8 mouse cellular contexts compared by ENCODE assay signal in genomic region chr2:164770279-164770678, GRCm38 (mm10). TPM values are rescaled to one million over a fixed set of nuclear protein-coding genes. Genes with fewer than 3 reads are reported as not detected.
DNase-seq lines count a peak whose midpoint lies in the region; ATAC-seq and TF ChIP-seq lines count a peak whose summit lies in the region.

No protein-coding gene starts in this region.

- 2% methylated on average over 15 of the region's 15 CpGs for WGBS in heart, embryonic 12.5 days
- WGBS in hindbrain, embryonic 13.5 days = 5% methylated on average over 15 of the region's 15 CpGs
- 6% methylated on average over 15 of the region's 15 CpGs for WGBS in midbrain, embryonic 12.5 days

- peaks cover 35% of the 10 kb centered on the region for H3K4me1 ChIP-seq in heart, embryonic 12.5 days (replicated peaks)
- H3K4me1 ChIP-seq in G1E (ENCODE audit: insufficient read depth, low read depth, low read length) = peaks cover 55% of the 10 kb centered on the region
- H3K4me1 ChIP-seq in hindbrain, embryonic 13.5 days (replicated peaks) = peaks cover 26% of the 10 kb centered on the region
- peaks cover 25% of the 10 kb centered on the region for H3K4me1 ChIP-seq in midbrain, embryonic 12.5 days

- H3K27me3 ChIP-seq in heart, embryonic 12.5 days (replicated peaks) = no peaks in the 10 kb centered on the region
- no peaks in the 10 kb centered on the region for H3K27me3 ChIP-seq in G1E (ENCODE audit: insufficient read depth, low read length)
- H3K27me3 ChIP-seq in hindbrain, embryonic 13.5 days = no peaks in the 10 kb centered on the region
- H3K27me3 ChIP-seq in midbrain, embryonic 12.5 days = no peaks in the 10 kb centered on the region

- peak overlapping the region; percentile 95 for H3K4me2 ChIP-seq in heart, embryonic 12.5 days
- H3K4me2 ChIP-seq in hindbrain, embryonic 13.5 days = peak overlapping the region; percentile 98
- H3K4me2 ChIP-seq in midbrain, embryonic 12.5 days (replicated peaks) = peak overlapping the region; percentile 94

- H3K4me3 ChIP-seq in heart, embryonic 12.5 days = peak overlapping the region; percentile 88
- peak overlapping the region; percentile 75 for H3K4me3 ChIP-seq in G1E (ENCODE audit: low read depth, low read length)
- H3K4me3 ChIP-seq in hindbrain, embryonic 13.5 days = peak overlapping the region; percentile 72
- H3K4me3 ChIP-seq in midbrain, embryonic 12.5 days = peak overlapping the region; percentile 94

- no peak for ATAC-seq in heart, embryonic 12.5 days (ENCODE audit: insufficient number of reproducible peaks, low FRiP score)
- no peak for ATAC-seq in G1E (ENCODE audit: extremely low read depth, insufficient number of reproducible peaks, low FRiP score, poor library complexity, severe bottlenecking)
- ATAC-seq in hindbrain, embryonic 13.5 days (ENCODE audit: low FRiP score) = no peak
- ATAC-seq in midbrain, embryonic 12.5 days (ENCODE audit: low FRiP score, low read depth) = no peak

- no peak for TF ChIP-seq CTCF in G1E (IDR thresholded peaks at IDR 0.05; ENCODE audit: low read depth, low read length)

- H3K9ac ChIP-seq in heart, embryonic 12.5 days = peak overlapping the region; percentile 85
- H3K9ac ChIP-seq in hindbrain, embryonic 13.5 days = peak overlapping the region; percentile 72
- peak overlapping the region; percentile 76 for H3K9ac ChIP-seq in midbrain, embryonic 12.5 days (replicated peaks)

- H3K27ac ChIP-seq in heart, embryonic 12.5 days (ENCODE audit: poor library complexity, severe bottlenecking) = peak overlapping the region; percentile 61
- H3K27ac ChIP-seq in hindbrain, embryonic 13.5 days = no peak overlapping the region
- H3K27ac ChIP-seq in midbrain, embryonic 12.5 days (replicated peaks) = 0 out of 2 replicates have a peak overlapping the region, but pooled peaks have one; percentile 30

- no peak for DNase-seq in heart, postnatal 14 days
- DNase-seq in G1E (ENCODE audit: low spot score) = peak; percentile 23
- DNase-seq in adrenal gland, adult 18-20 months (ENCODE audit: low spot score in 2 of 2) = no peak
- DNase-seq in urinary bladder, postnatal 10 days (ENCODE audit: low spot score) = no peak
- DNase-seq in cerebellum, adult 18-20 months = no peak

- peaks cover 55% of the 10 kb centered on the region for H3K36me3 ChIP-seq in heart, embryonic 12.5 days
- H3K36me3 ChIP-seq in G1E (replicated peaks) = peaks cover 66% of the 10 kb centered on the region
- peaks cover 32% of the 10 kb centered on the region for H3K36me3 ChIP-seq in hindbrain, embryonic 13.5 days
- H3K36me3 ChIP-seq in midbrain, embryonic 12.5 days = peaks cover 47% of the 10 kb centered on the region

- H3K9me3 ChIP-seq in heart, embryonic 12.5 days (replicated peaks) = no peaks in the 10 kb centered on the region
- no peaks in the 10 kb centered on the region for H3K9me3 ChIP-seq in G1E (replicated peaks)
- H3K9me3 ChIP-seq in hindbrain, embryonic 13.5 days = no peaks in the 10 kb centered on the region
- no peaks in the 10 kb centered on the region for H3K9me3 ChIP-seq in midbrain, embryonic 12.5 days

- intact Hi-C loops in heart, postnatal 14 days (cut with DNase I) = no loop called here

RNA-seq across cellular contexts. Expression of gene Ube2c, which starts 0.6 kb away (rescaled TPM):
- 455 and 459 TPM in 2 replicates for polyA plus RNA-seq in heart, embryonic 12.5 days (2016; fragmentation: Nextera tagmentation; extraction: Ambion mirVana)
- total RNA-seq in heart, postnatal 14 days (2021) = 10 to 100 TPM; 10.8 to 19.5 TPM
- total RNA-seq in G1E (2014; fragmentation: Nextera tagmentation) (351 and 411 TPM in 2 replicates), G1E (2017) (127 and 135 TPM in 2 replicates)
- 102 and 111 TPM in 2 replicates for polyA plus RNA-seq in G1E (2012)
- 97.2 and 108 TPM in 2 replicates for polyA plus RNA-seq in hindbrain, embryonic 13.5 days (2015; fragmentation: Nextera tagmentation; extraction: Ambion mirVana)
- polyA plus RNA-seq in midbrain, embryonic 12.5 days (2016; fragmentation: Nextera tagmentation; extraction: Ambion mirVana) = 438 and 455 TPM in 2 replicates
- total RNA-seq in adrenal gland, adult 18-20 months (2021) = 1 to 10 TPM; 1.4 to 4.0 TPM

RNA-seq across cellular contexts. Expression of gene Tnnc2, which starts 9.5 kb away (rescaled TPM):
- 0.36 and 1.6 TPM in 2 replicates for polyA plus RNA-seq in heart, embryonic 12.5 days (2016; fragmentation: Nextera tagmentation; extraction: Ambion mirVana)
- total RNA-seq in heart, postnatal 14 days (2021) = not detected
- total RNA-seq in G1E (2014; fragmentation: Nextera tagmentation) = not detected in 2 replicates
- not detected in 2 replicates for total RNA-seq in G1E (2017)
- polyA plus RNA-seq in G1E (2012) = not detected in 2 replicates
- polyA plus RNA-seq in hindbrain, embryonic 13.5 days (2015; fragmentation: Nextera tagmentation; extraction: Ambion mirVana) = 1.3 and 3.9 TPM in 2 replicates
- 0.52 and 0.77 TPM in 2 replicates for polyA plus RNA-seq in midbrain, embryonic 12.5 days (2016; fragmentation: Nextera tagmentation; extraction: Ambion mirVana)
- 10 to 100 TPM in 1 of 2 experiments, not detected in 1; 11.3 TPM for total RNA-seq in adrenal gland, adult 18-20 months (2021)

RNA-seq across cellular contexts. Expression of gene Snx21, which starts 15.3 kb away (rescaled TPM):
- polyA plus RNA-seq in heart, embryonic 12.5 days (2016; fragmentation: Nextera tagmentation; extraction: Ambion mirVana) = 30.8 and 31.7 TPM in 2 replicates
- total RNA-seq in heart, postnatal 14 days (2021) = 10 to 100 TPM; 20.8 to 23.0 TPM
- total RNA-seq in G1E (2014; fragmentation: Nextera tagmentation) (4.7 and 6.8 TPM in 2 replicates), G1E (2017) (1.3 and 1.7 TPM in 2 replicates)
- 3.5 and 5.0 TPM in 2 replicates for polyA plus RNA-seq in G1E (2012)
- 21.0 and 22.4 TPM in 2 replicates for polyA plus RNA-seq in hindbrain, embryonic 13.5 days (2015; fragmentation: Nextera tagmentation; extraction: Ambion mirVana)
- polyA plus RNA-seq in midbrain, embryonic 12.5 days (2016; fragmentation: Nextera tagmentation; extraction: Ambion mirVana) = 14.4 and 18.3 TPM in 2 replicates
- 10 to 100 TPM; 25.0 to 28.4 TPM for total RNA-seq in adrenal gland, adult 18-20 months (2021)

RNA-seq across cellular contexts. Expression of gene Dnttip1, which starts 24.5 kb away (rescaled TPM):
- polyA plus RNA-seq in heart, embryonic 12.5 days (2016; fragmentation: Nextera tagmentation; extraction: Ambion mirVana) = 62.9 and 71.0 TPM in 2 replicates
- total RNA-seq in heart, postnatal 14 days (2021) = 10 to 100 TPM; 29.4 to 30.2 TPM
- total RNA-seq in G1E (2014; fragmentation: Nextera tagmentation) = 58.1 and 86.2 TPM in 2 replicates
- total RNA-seq in G1E (2017) = 18.0 and 23.8 TPM in 2 replicates
- 122 and 135 TPM in 2 replicates for polyA plus RNA-seq in G1E (2012)
- 65.0 and 72.3 TPM in 2 replicates for polyA plus RNA-seq in hindbrain, embryonic 13.5 days (2015; fragmentation: Nextera tagmentation; extraction: Ambion mirVana)
- polyA plus RNA-seq in midbrain, embryonic 12.5 days (2016; fragmentation: Nextera tagmentation; extraction: Ambion mirVana) = 87.6 and 90.0 TPM in 2 replicates
- total RNA-seq in adrenal gland, adult 18-20 months (2021) = 10 to 100 TPM; 34.0 to 35.2 TPM

RNA-seq across cellular contexts. Expression of gene Wfdc3, which starts 24.5 kb away (rescaled TPM):
- polyA plus RNA-seq in heart, embryonic 12.5 days (2016; fragmentation: Nextera tagmentation; extraction: Ambion mirVana) = 0.32 and 0.71 TPM in 2 replicates
- under 1 TPM; 0.22 to 0.33 TPM for total RNA-seq in heart, postnatal 14 days (2021)
- total RNA-seq in G1E (2014; fragmentation: Nextera tagmentation) (1.4 and 2.0 TPM in 2 replicates), G1E (2017) (0.98 and 1.5 TPM in 2 replicates)
- 0.03 TPM in 1 of 2 replicates, not detected in the other for polyA plus RNA-seq in G1E (2012)
- 0.95 and 1.2 TPM in 2 replicates for polyA plus RNA-seq in hindbrain, embryonic 13.5 days (2015; fragmentation: Nextera tagmentation; extraction: Ambion mirVana)
- polyA plus RNA-seq in midbrain, embryonic 12.5 days (2016; fragmentation: Nextera tagmentation; extraction: Ambion mirVana) = 0.93 and 1.1 TPM in 2 replicates
- under 1 TPM; 0.20 to 0.45 TPM for total RNA-seq in adrenal gland, adult 18-20 months (2021)
